In genomic region chr5:93143360-93144091, GRCm38 (mm10) we compare ENCODE assay signal across 15 mouse cellular contexts. TPM values are rescaled to one million over a fixed set of nuclear protein-coding genes. Genes with fewer than 3 reads are reported as not detected.
DNase-seq lines count a peak whose midpoint lies in the region; ATAC-seq and TF ChIP-seq lines count a peak whose summit lies in the region.
"Had no signal": no experiment of that assay in that cellular context is flagged by ENCODE, and none has a peak within 500 bp of the region (broad histone marks: within the 10 kb centered on the region; RNA-seq: fewer than 3 reads in every experiment).

No protein-coding gene starts in this region.

- no peaks in the 10 kb centered on the region for H3K27me3 ChIP-seq in intestine, embryonic 16.5 days (replicated peaks; ENCODE audit: control insufficient read depth, insufficient read depth, low read length)
- no peaks in the 10 kb centered on the region for H3K27me3 ChIP-seq in intestine, embryonic 15.5 days (replicated peaks)
- no peaks in the 10 kb centered on the region for H3K27me3 ChIP-seq in midbrain, embryonic 16.5 days (ENCODE audit: control insufficient read depth, insufficient read depth, low read depth, low read length)
- no peaks in the 10 kb centered on the region for H3K27me3 ChIP-seq in midbrain, embryonic 10.5 days (ENCODE audit: low read depth, poor library complexity, severe bottlenecking)
- no peaks in the 10 kb centered on the region for H3K27me3 ChIP-seq in stomach, postnatal 0 days (ENCODE audit: control insufficient read depth, insufficient read depth, low read length)
- H3K27me3 ChIP-seq: heart, embryonic 12.5 days; neural tube, embryonic 12.5 days had no signal

- H3K4me2 ChIP-seq in intestine, embryonic 16.5 days (ENCODE audit: low read depth, low read length): no peak overlapping the region
- H3K4me2 ChIP-seq in intestine, embryonic 15.5 days (replicated peaks): no peak overlapping the region
- no peak overlapping the region for H3K4me2 ChIP-seq in midbrain, embryonic 16.5 days (ENCODE audit: low read length)
- no peak overlapping the region for H3K4me2 ChIP-seq in stomach, postnatal 0 days (replicated peaks; ENCODE audit: low read depth)
- H3K4me2 ChIP-seq: heart, embryonic 12.5 days; liver, embryonic 11.5 days; neural tube, embryonic 12.5 days had no signal

- no peak for TF ChIP-seq EP300 in stomach, postnatal 0 days (optimal IDR thresholded peaks at IDR 0.05)

- 0 out of 2 replicates have a peak, but pooled peaks cover 4% of the 10 kb centered on the region for H3K36me3 ChIP-seq in intestine, embryonic 16.5 days (ENCODE audit: control insufficient read depth, insufficient read depth, low read length)
- H3K36me3 ChIP-seq in intestine, embryonic 15.5 days: peaks cover 12% of the 10 kb centered on the region
- H3K36me3 ChIP-seq in midbrain, embryonic 16.5 days (ENCODE audit: control insufficient read depth, insufficient read depth, low read length): 0 out of 2 replicates have a peak, but pooled peaks cover 5% of the 10 kb centered on the region
- peaks cover 86% of the 10 kb centered on the region for H3K36me3 ChIP-seq in midbrain, embryonic 10.5 days
- H3K36me3 ChIP-seq in stomach, postnatal 0 days (ENCODE audit: control insufficient read depth, insufficient read depth, low read length): peaks cover 11% of the 10 kb centered on the region; the same call in 1 of the 2 replicates

- no peak for DNase-seq in gastrocnemius, adult 2 months
- DNase-seq in gastrocnemius, postnatal 10 days: no peak
- no peak for DNase-seq in midbrain, embryonic 10.5 days (ENCODE audit: low spot score)
- no peak for DNase-seq in stomach, postnatal 0 days (ENCODE audit: low spot score)
- DNase-seq in adrenal gland, adult 8-10 months: no peak
- DNase-seq: cerebellum, adult 11-12 months; lung, postnatal 10 days had no signal

- H3K4me1 ChIP-seq in intestine, embryonic 16.5 days (ENCODE audit: control insufficient read depth, insufficient read depth, low read length): peaks cover 5% of the 10 kb centered on the region; the same call in 1 of the 2 replicates
- peaks cover 12% of the 10 kb centered on the region; the same call in 1 of the 2 replicates for H3K4me1 ChIP-seq in intestine, embryonic 15.5 days (replicated peaks)
- H3K4me1 ChIP-seq in midbrain, embryonic 16.5 days (ENCODE audit: control insufficient read depth, insufficient read depth, low read length): peaks cover 3% of the 10 kb centered on the region; the same call in 1 of the 2 replicates
- peaks cover 19% of the 10 kb centered on the region for H3K4me1 ChIP-seq in midbrain, embryonic 10.5 days
- H3K4me1 ChIP-seq in stomach, postnatal 0 days (replicated peaks; ENCODE audit: control insufficient read depth, insufficient read depth): peaks cover 3% of the 10 kb centered on the region; the same call in 1 of the 2 replicates

- H3K4me3 ChIP-seq in gastrocnemius, adult 2 months: no peak overlapping the region; the same call in 1 of the 2 replicates
- no peak overlapping the region for H3K4me3 ChIP-seq in intestine, embryonic 16.5 days (ENCODE audit: low read length)
- no peak overlapping the region for H3K4me3 ChIP-seq in intestine, embryonic 15.5 days (replicated peaks)
- H3K4me3 ChIP-seq in midbrain, embryonic 16.5 days (ENCODE audit: low read depth, low read length): no peak overlapping the region
- no peak overlapping the region for H3K4me3 ChIP-seq in midbrain, embryonic 10.5 days
- H3K4me3 ChIP-seq in stomach, postnatal 0 days (ENCODE audit: low read depth, low read length): no peak overlapping the region
- H3K4me3 ChIP-seq: heart, embryonic 12.5 days; layer of hippocampus, adult 2 months; neural tube, embryonic 12.5 days had no signal

- peak overlapping the region; percentile 87 for H3K27ac ChIP-seq in gastrocnemius, adult 2 months
- no peak overlapping the region for H3K27ac ChIP-seq in intestine, embryonic 16.5 days (ENCODE audit: low read length)
- no peak overlapping the region for H3K27ac ChIP-seq in intestine, embryonic 15.5 days
- no peak overlapping the region for H3K27ac ChIP-seq in midbrain, embryonic 16.5 days (ENCODE audit: low read length)
- H3K27ac ChIP-seq in midbrain, embryonic 10.5 days (replicated peaks): no peak overlapping the region
- H3K27ac ChIP-seq in stomach, postnatal 0 days (replicated peaks): 0 out of 2 replicates have a peak overlapping the region, but pooled peaks have one; percentile 18
- H3K27ac ChIP-seq: layer of hippocampus, adult 2 months; neural tube, embryonic 12.5 days had no signal

- intact Hi-C loops in gastrocnemius, adult 2 months (cut with DNase I): no loop called here

- ATAC-seq in intestine, embryonic 16.5 days: 0 out of 2 replicates have a peak, but pooled peaks have one; percentile 33
- no peak for ATAC-seq in intestine, embryonic 15.5 days
- peak; percentile 55; the same call in 1 of the 2 replicates for ATAC-seq in midbrain, embryonic 16.5 days
- no peak for ATAC-seq in stomach, postnatal 0 days (ENCODE audit: low FRiP score, low TSS enrichment)
- ATAC-seq: intestine, postnatal 0 days had no signal

- H3K9ac ChIP-seq in intestine, embryonic 16.5 days (ENCODE audit: low read depth, low read length): no peak overlapping the region
- H3K9ac ChIP-seq in intestine, embryonic 15.5 days: no peak overlapping the region
- no peak overlapping the region for H3K9ac ChIP-seq in midbrain, embryonic 16.5 days (ENCODE audit: low read depth, low read length)
- H3K9ac ChIP-seq in stomach, postnatal 0 days (ENCODE audit: low read length): no peak overlapping the region
- H3K9ac ChIP-seq: heart, embryonic 12.5 days; neural tube, embryonic 12.5 days had no signal

- WGBS in intestine, embryonic 16.5 days: 40% methylated on average over 12 of the region's 12 CpGs
- 39% methylated on average over 12 of the region's 12 CpGs for WGBS in intestine, embryonic 15.5 days
- 77% methylated on average over 12 of the region's 12 CpGs for WGBS in midbrain, embryonic 16.5 days
- 80% methylated on average over 12 of the region's 12 CpGs for WGBS in midbrain, embryonic 10.5 days
- 41% methylated on average over 12 of the region's 12 CpGs for WGBS in stomach, postnatal 0 days

- TF ChIP-seq CTCF in gastrocnemius, adult 2 months (IDR thresholded peaks at IDR 0.05): no peak
- no peak for TF ChIP-seq CTCF in stomach, postnatal 0 days (IDR thresholded peaks at IDR 0.05; ENCODE audit: low read depth)

- no peaks in the 10 kb centered on the region for H3K9me3 ChIP-seq in intestine, embryonic 16.5 days (ENCODE audit: control insufficient read depth, low read length)
- H3K9me3 ChIP-seq in intestine, embryonic 15.5 days: no peaks in the 10 kb centered on the region
- no peaks in the 10 kb centered on the region for H3K9me3 ChIP-seq in midbrain, embryonic 16.5 days (replicated peaks; ENCODE audit: control insufficient read depth, low read length, poor library complexity, severe bottlenecking)
- H3K9me3 ChIP-seq in midbrain, embryonic 10.5 days (replicated peaks): peaks cover 2% of the 10 kb centered on the region
- H3K9me3 ChIP-seq in stomach, postnatal 0 days (ENCODE audit: control insufficient read depth, low read length): no peaks in the 10 kb centered on the region
- H3K9me3 ChIP-seq: heart, embryonic 12.5 days; neural tube, embryonic 12.5 days had no signal

RNA-seq across cellular contexts. Expression of gene Sept11, which starts 50.3 kb away (rescaled TPM):
- total RNA-seq in gastrocnemius, adult 2 months (2021): 10 to 100 TPM; 85.1 to 87.6 TPM
- total RNA-seq in gastrocnemius, postnatal 10 days (2021): 100 to 1,000 TPM; 161 to 185 TPM
- polyA plus RNA-seq in intestine, embryonic 16.5 days (2015; fragmentation: Nextera tagmentation; extraction: Ambion mirVana): 115 and 116 TPM in 2 replicates
- polyA plus RNA-seq in intestine, embryonic 15.5 days (2015; fragmentation: Nextera tagmentation; extraction: Ambion mirVana): 138 and 157 TPM in 2 replicates
- 143 and 155 TPM in 2 replicates for polyA plus RNA-seq in midbrain, embryonic 16.5 days (2015; fragmentation: Nextera tagmentation; extraction: Ambion mirVana)
- 251 and 274 TPM in 2 replicates for polyA plus RNA-seq in midbrain, embryonic 10.5 days (2016; fragmentation: Nextera tagmentation; extraction: Ambion mirVana)
- polyA plus RNA-seq in stomach, postnatal 0 days (2015; fragmentation: Nextera tagmentation; extraction: Ambion mirVana): 37.9 and 42.5 TPM in 2 replicates
- total RNA-seq in adrenal gland, adult 8-10 months (2022): 10 to 100 TPM; 40.3 to 44.5 (median 42.4) TPM

Comparison
In these comparisons a context has a peak if more than half of its experiments do, and no peak if none do; other contexts are left out.
1. ATAC-seq: peak in intestine, embryonic 16.5 days (single experiment) and midbrain, embryonic 16.5 days (single experiment); none in intestine, embryonic 15.5 days (single experiment) and stomach, postnatal 0 days (single experiment).
2. H3K27ac ChIP-seq: peak in gastrocnemius, adult 2 months (single experiment) and stomach, postnatal 0 days (single experiment); none in intestine, embryonic 16.5 days (single experiment), intestine, embryonic 15.5 days (single experiment), midbrain, embryonic 16.5 days (single experiment) and midbrain, embryonic 10.5 days (single experiment).